Mouse (Mus musculus) fibroblast of lung, adult 2 months (primary cell): ENCODE data around the gene Slc22a12.

ENCODE experiments used
- DNase-seq: peaks from one replicate; pipeline ENCODE4 v3.0.0-alpha.2; 2011; ENCODE audit warnings: low read depth

Gene Slc22a12

DNA sequence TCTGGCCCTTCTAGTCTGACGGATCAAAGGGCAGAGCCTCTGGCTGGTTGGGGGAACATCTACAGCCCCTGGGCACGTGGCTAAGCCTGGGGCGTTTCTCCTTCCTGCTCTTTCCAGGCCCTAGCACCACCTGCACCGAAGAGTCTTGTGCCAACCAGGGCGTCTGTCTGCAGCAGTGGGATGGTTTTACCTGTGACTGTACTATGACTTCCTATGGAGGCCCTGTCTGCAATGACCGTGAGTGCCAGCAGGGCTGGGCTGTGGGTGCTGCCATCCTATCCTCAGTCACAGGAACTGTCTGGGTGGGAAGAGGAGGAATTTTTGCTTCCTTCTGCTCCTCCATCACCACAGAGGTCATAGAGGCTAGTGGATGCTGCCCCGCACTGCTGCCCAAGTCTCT lies 49.6 kb downstream of the Slc22a12 start:
- no peak for DNase-seq

DNA sequence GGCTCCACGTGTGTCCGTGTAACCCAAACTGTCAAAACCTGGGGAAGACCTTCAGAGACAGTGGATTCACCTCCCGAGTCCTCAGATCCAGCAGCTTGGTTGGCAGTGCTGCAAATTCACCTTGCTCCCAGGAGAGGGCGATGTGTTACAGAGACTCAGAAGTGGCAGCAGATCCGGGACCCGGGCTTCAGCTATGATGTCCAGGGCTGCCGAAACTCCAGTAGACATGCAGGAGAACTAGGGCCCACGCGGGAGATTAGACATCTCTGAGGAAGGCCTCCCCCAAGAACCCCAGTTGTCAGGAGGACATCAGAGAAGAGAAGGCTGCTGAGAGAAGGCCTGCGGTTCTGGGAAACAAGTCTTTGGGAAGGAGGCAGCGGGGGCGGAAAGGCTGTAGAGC lies 50.7 kb downstream of the Slc22a12 start:
- peak; percentile 14 for DNase-seq

DNA sequence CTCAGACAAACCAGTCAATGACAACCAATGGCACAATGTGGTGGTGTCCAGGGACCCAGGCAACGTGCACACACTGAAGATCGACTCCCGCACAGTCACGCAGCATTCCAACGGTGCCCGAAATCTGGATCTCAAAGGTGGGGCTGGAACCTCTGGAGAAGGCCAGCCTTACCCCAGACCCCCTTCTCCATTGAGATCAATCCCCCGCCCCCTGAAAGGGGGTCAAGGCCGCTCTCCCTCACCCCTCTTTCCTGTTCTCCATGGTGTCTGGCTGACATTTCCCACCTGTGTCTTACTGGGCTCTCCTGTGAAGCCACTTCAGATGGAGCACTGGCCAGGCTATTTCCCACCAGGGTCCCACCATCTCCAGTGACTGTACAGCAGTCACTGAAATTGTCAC lies 51.3 kb downstream of the Slc22a12 start:
- no peak for DNase-seq

DNA sequence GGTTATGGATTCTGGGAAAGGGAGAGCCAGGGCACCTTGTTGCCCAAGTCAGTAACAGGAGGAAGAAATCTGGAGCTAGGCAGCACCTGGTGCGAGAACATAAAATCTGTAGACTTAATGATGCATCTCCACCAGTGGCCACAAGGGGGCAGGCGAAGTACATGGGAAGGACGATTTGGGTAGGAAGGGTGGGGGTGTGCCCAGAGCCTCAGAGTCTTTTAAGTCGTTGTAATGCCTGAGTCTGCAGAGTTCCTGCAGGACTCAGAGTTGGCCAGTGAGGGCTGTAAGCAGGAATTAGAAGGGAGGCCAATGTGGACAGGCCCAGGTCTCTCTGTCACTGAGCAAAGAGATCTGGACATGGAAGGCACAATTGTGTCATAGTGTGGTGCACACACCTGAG lies 53.8 kb downstream of the Slc22a12 start:
- DNase-seq = peak; percentile 57
